Mouse (Mus musculus) embryonic facial prominence, embryonic 13.5 days (tissue): Measurements from ENCODE around the gene Dok7. TPM values are rescaled to one million over a fixed set of nuclear protein-coding genes. Genes with fewer than 3 reads are reported as not detected.

Source experiments
- ATAC-seq: fragments of 200-750 bp; cut with Nextera tagmentation; 2 replicates; pipeline ENCODE4 v1.8.0; 2017; ENCODE audit warnings: low read depth; ENCODE audit not compliant: insufficient number of reproducible peaks, insufficient read depth, low FRiP score, low TSS enrichment
- H3K27ac ChIP-seq: fragments of 300-500 bp; sonication (generic); 2 replicates; pipeline ENCODE4 v1.5.1; 2015; ENCODE audit warnings: moderate library complexity, mild to moderate bottlenecking, inconsistent platforms
- H3K27me3 ChIP-seq: fragments of 300-500 bp; sonication (generic); 2 replicates; pipeline ENCODE4 v1.6.1; 2015; ENCODE audit warnings: mild to moderate bottlenecking, inconsistent platforms
- H3K36me3 ChIP-seq: fragments of 300-500 bp; sonication (generic); 2 replicates; pipeline ENCODE4 v1.6.1; 2015; ENCODE audit warnings: mild to moderate bottlenecking, inconsistent platforms
- H3K4me1 ChIP-seq: fragments of 300-500 bp; sonication (generic); 2 replicates; pipeline ENCODE4 v1.6.1; 2015; ENCODE audit warnings: inconsistent platforms
- H3K4me2 ChIP-seq: fragments of 300-500 bp; sonication (generic); 2 replicates; pipeline ENCODE4 v1.6.1; 2015; ENCODE audit warnings: moderate library complexity, mild to moderate bottlenecking, inconsistent platforms
- H3K4me3 ChIP-seq: fragments of 300-500 bp; sonication (generic); 2 replicates; pipeline ENCODE4 v1.5.1; 2015; ENCODE audit warnings: mild to moderate bottlenecking, inconsistent platforms
- H3K9ac ChIP-seq: fragments of 300-500 bp; sonication (generic); 2 replicates; pipeline ENCODE4 v1.6.1; 2015; ENCODE audit warnings: mild to moderate bottlenecking, inconsistent platforms
- H3K9me3 ChIP-seq: fragments of 300-500 bp; sonication (generic); 2 replicates; pipeline ENCODE4 v1.6.1; 2016; ENCODE audit warnings: inconsistent platforms
- WGBS: fragments of 180-500 bp; shearing (Covaris S2); methylation state at CpG from one replicate; pipeline ENCODE4 v1.1.7; 2015; ENCODE audit warnings: mixed read lengths; 5-methylcytosine and 5-hydroxymethylcytosine counted together
- polyA plus RNA-seq: library from polyadenylated mRNA; unstranded; fragments of >200 nt; fragmentation: Nextera tagmentation; extraction: Ambion mirVana; gene quantifications from 2 replicates; pipeline ENCODE4 v1.2.1, GENCODE M21; 2015

Gene Dok7
- polyA plus RNA-seq, result 1.1 and 1.7 TPM in 2 replicates

- Histone ChIP-seq H3K4me2 (peak within 1 kb of the TSS; percentile 99), H3K4me3 (peak within 1 kb of the TSS; percentile 61), H3K4me1 (peaks cover 10% of the 10 kb centered on the region), H3K36me3 (no peaks in the 10 kb centered on the region), H3K9ac (peak within 1 kb of the TSS; percentile 74), H3K27ac (no peak within 1 kb of the TSS), H3K27me3 (peaks cover 57% of the 10 kb centered on the region), H3K9me3 (no peaks in the 10 kb centered on the region)
- peak; percentile 65; the same call in 1 of the 2 replicates for ATAC-seq
- WGBS, result under 1% methylated on average over 51 of the region's 74 CpGs
These were observed at the start of gene Dok7 for GRCm38 (mm10) chr5:35056604-35057432. Gene Dok7 (plus strand): TSS chr5:35056766.

GRCm38 (mm10) chr5:35009163-35009562, 47.4 kb upstream of the Dok7 start:
- 92% methylated on average over 4 of the region's 4 CpGs for WGBS
- Histone ChIP-seq H3K27ac (no peak overlapping the region), H3K9me3 (no peaks in the 10 kb centered on the region), H3K4me3 (no peak overlapping the region), H3K27me3 (no peaks in the 10 kb centered on the region), H3K4me1 (peaks cover 3% of the 10 kb centered on the region), H3K4me2 (no peak overlapping the region), H3K36me3 (peaks cover 46% of the 10 kb centered on the region), H3K9ac (no peak overlapping the region)
- ATAC-seq, result no peak

GRCm38 (mm10) chr5:35010656-35011055, 45.9 kb upstream of the Dok7 start:
- H3K27ac ChIP-seq, result no peak overlapping the region
- H3K9ac ChIP-seq, result no peak overlapping the region
- no peaks in the 10 kb centered on the region for H3K9me3 ChIP-seq
- H3K4me3 ChIP-seq, result no peak overlapping the region
- H3K27me3 ChIP-seq, result no peaks in the 10 kb centered on the region
- H3K4me2 ChIP-seq, result no peak overlapping the region
- 76% methylated on average over 5 of the region's 5 CpGs for WGBS
- H3K36me3 ChIP-seq, result peaks cover 46% of the 10 kb centered on the region
- ATAC-seq, result no peak
- H3K4me1 ChIP-seq, result no peaks in the 10 kb centered on the region

- Histone ChIP-seq H3K4me2 (no peak overlapping the region), H3K27me3 (no peaks in the 10 kb centered on the region), H3K4me3 (no peak overlapping the region), H3K9ac (no peak overlapping the region), H3K36me3 (peaks cover 40% of the 10 kb centered on the region), H3K4me1 (no peaks in the 10 kb centered on the region; the same call in 1 of the 2 replicates), H3K27ac (no peak overlapping the region), H3K9me3 (no peaks in the 10 kb centered on the region)
- no peak for ATAC-seq
- 94% methylated on average over 6 of the region's 6 CpGs for WGBS
These were observed 45.2 kb upstream of the Dok7 start for GRCm38 (mm10) chr5:35011156-35011923.

GRCm38 (mm10) chr5:35014036-35014435, 42.5 kb upstream of the Dok7 start:
- 76% methylated on average over 6 of the region's 6 CpGs for WGBS
- H3K27me3 ChIP-seq, result no peaks in the 10 kb centered on the region
- peaks cover 6% of the 10 kb centered on the region for H3K4me1 ChIP-seq
- ATAC-seq, result no peak
- no peak overlapping the region for H3K4me2 ChIP-seq
- no peak overlapping the region for H3K27ac ChIP-seq
- H3K4me3 ChIP-seq, result no peak overlapping the region
- H3K36me3 ChIP-seq, result peaks cover 27% of the 10 kb centered on the region
- no peak overlapping the region for H3K9ac ChIP-seq
- H3K9me3 ChIP-seq, result no peaks in the 10 kb centered on the region

- Histone ChIP-seq H3K9ac (no peak overlapping the region), H3K4me1 (peaks cover 6% of the 10 kb centered on the region), H3K27me3 (no peaks in the 10 kb centered on the region), H3K27ac (no peak overlapping the region), H3K4me2 (no peak overlapping the region), H3K9me3 (no peaks in the 10 kb centered on the region), H3K4me3 (no peak overlapping the region), H3K36me3 (peaks cover 57% of the 10 kb centered on the region)
- WGBS, result 74% methylated on average over 9 of the region's 9 CpGs
- ATAC-seq, result no peak
These were observed 36.8 kb upstream of the Dok7 start for GRCm38 (mm10) chr5:35019673-35020300.

- no peaks in the 10 kb centered on the region for H3K27me3 ChIP-seq
- no peaks in the 10 kb centered on the region for H3K9me3 ChIP-seq
- WGBS, result 74% methylated on average over 9 of the region's 9 CpGs
- peaks cover 59% of the 10 kb centered on the region for H3K36me3 ChIP-seq
- no peak overlapping the region for H3K4me2 ChIP-seq
- H3K4me1 ChIP-seq, result peaks cover 6% of the 10 kb centered on the region
- H3K4me3 ChIP-seq, result no peak overlapping the region
- no peak overlapping the region for H3K27ac ChIP-seq
- no peak for ATAC-seq
- no peak overlapping the region for H3K9ac ChIP-seq
These were observed 35.9 kb upstream of the Dok7 start for GRCm38 (mm10) chr5:35020410-35021241.

GRCm38 (mm10) chr5:35024975-35025374, 31.6 kb upstream of the Dok7 start:
- Histone ChIP-seq H3K4me1 (no peaks in the 10 kb centered on the region), H3K9ac (no peak overlapping the region), H3K9me3 (no peaks in the 10 kb centered on the region), H3K36me3 (peaks cover 92% of the 10 kb centered on the region), H3K4me3 (no peak overlapping the region), H3K27ac (no peak overlapping the region), H3K4me2 (no peak overlapping the region), H3K27me3 (no peaks in the 10 kb centered on the region)
- 36% methylated on average over 2 of the region's 2 CpGs for WGBS
- ATAC-seq, result no peak

GRCm38 (mm10) chr5:35029303-35029702, 27.3 kb upstream of the Dok7 start:
- Histone ChIP-seq H3K27me3 (no peaks in the 10 kb centered on the region), H3K9me3 (no peaks in the 10 kb centered on the region), H3K36me3 (peaks cover 93% of the 10 kb centered on the region), H3K27ac (no peak overlapping the region), H3K4me1 (no peaks in the 10 kb centered on the region), H3K4me2 (no peak overlapping the region), H3K9ac (no peak overlapping the region), H3K4me3 (no peak overlapping the region)
- WGBS, result 97% methylated on average over 1 of the region's 1 CpGs
- no peak for ATAC-seq

- H3K27ac ChIP-seq, result peak overlapping the region; percentile 23; the same call in 1 of the 2 replicates
- H3K27me3 ChIP-seq, result no peaks in the 10 kb centered on the region
- peaks cover 93% of the 10 kb centered on the region for H3K36me3 ChIP-seq
- H3K4me3 ChIP-seq, result no peak overlapping the region
- no peaks in the 10 kb centered on the region for H3K9me3 ChIP-seq
- 87% methylated on average over 5 of the region's 5 CpGs for WGBS
- H3K9ac ChIP-seq, result no peak overlapping the region
- no peaks in the 10 kb centered on the region for H3K4me1 ChIP-seq
- no peak for ATAC-seq
- no peak overlapping the region for H3K4me2 ChIP-seq
These were observed 26.8 kb upstream of the Dok7 start for GRCm38 (mm10) chr5:35029755-35030154.

- no peak overlapping the region for H3K27ac ChIP-seq
- no peak overlapping the region for H3K4me2 ChIP-seq
- H3K9ac ChIP-seq, result no peak overlapping the region
- ATAC-seq, result no peak
- H3K27me3 ChIP-seq, result no peaks in the 10 kb centered on the region
- no peak overlapping the region for H3K4me3 ChIP-seq
- H3K4me1 ChIP-seq, result no peaks in the 10 kb centered on the region
- no peaks in the 10 kb centered on the region for H3K9me3 ChIP-seq
- H3K36me3 ChIP-seq, result peaks cover 74% of the 10 kb centered on the region
- 72% methylated on average over 5 of the region's 5 CpGs for WGBS
These were observed 23.5 kb upstream of the Dok7 start for GRCm38 (mm10) chr5:35033068-35033467.
